8 mouse cellular contexts compared by ENCODE assay signal in genomic region chr11:69848021-69848420, GRCm38 (mm10). TPM values are rescaled to one million over a fixed set of nuclear protein-coding genes. Genes with fewer than 3 reads are reported as not detected.
DNase-seq lines count a peak whose midpoint lies in the region; ATAC-seq and TF ChIP-seq lines count a peak whose summit lies in the region.

No protein-coding gene starts in this region.

- peaks cover 20% of the 10 kb centered on the region for H3K4me1 ChIP-seq in intestine, embryonic 14.5 days (replicated peaks; ENCODE audit: control insufficient read depth, insufficient read depth, low read length)
- H3K4me1 ChIP-seq in intestine, postnatal 0 days (replicated peaks; ENCODE audit: control insufficient read depth, insufficient read depth, low read length): peaks cover 14% of the 10 kb centered on the region
- peaks cover 26% of the 10 kb centered on the region for H3K4me1 ChIP-seq in hindbrain, embryonic 15.5 days (replicated peaks)
- H3K4me1 ChIP-seq in midbrain, embryonic 16.5 days (ENCODE audit: control insufficient read depth, insufficient read depth, low read length): peaks cover 22% of the 10 kb centered on the region

- H3K27ac ChIP-seq in intestine, embryonic 14.5 days (ENCODE audit: low read depth): no peak overlapping the region
- no peak overlapping the region for H3K27ac ChIP-seq in intestine, postnatal 0 days (ENCODE audit: low read depth, low read length)
- H3K27ac ChIP-seq in hindbrain, embryonic 15.5 days (replicated peaks): no peak overlapping the region
- no peak overlapping the region for H3K27ac ChIP-seq in midbrain, embryonic 16.5 days (ENCODE audit: low read length)

- TF ChIP-seq CTCF in intestine, postnatal 0 days (IDR thresholded peaks at IDR 0.05; ENCODE audit: low read depth): no peak

- ATAC-seq in intestine, embryonic 14.5 days (replicated peaks; ENCODE audit: low FRiP score, low TSS enrichment, low read depth): no peak
- no peak for ATAC-seq in intestine, postnatal 0 days
- no peak for ATAC-seq in hindbrain, embryonic 15.5 days (ENCODE audit: low FRiP score, low read depth)
- no peak for ATAC-seq in midbrain, embryonic 16.5 days

- DNase-seq in intestine, embryonic 14.5 days (ENCODE audit: low spot score): no peak
- peak; percentile 87 to 88 for DNase-seq in cerebellum, postnatal 10 days
- DNase-seq in ovary, postnatal 10 days (ENCODE audit: low spot score): no peak
- no peak for DNase-seq in thymus, postnatal 14 days
- DNase-seq in lung, postnatal 25 days (ENCODE audit: low spot score): no peak

- no peak overlapping the region for H3K4me3 ChIP-seq in intestine, embryonic 14.5 days (ENCODE audit: low read depth, low read length)
- no peak overlapping the region for H3K4me3 ChIP-seq in intestine, postnatal 0 days (ENCODE audit: low read depth, low read length)
- peak overlapping the region; percentile 69 for H3K4me3 ChIP-seq in hindbrain, embryonic 15.5 days
- no peak overlapping the region for H3K4me3 ChIP-seq in midbrain, embryonic 16.5 days (ENCODE audit: low read depth, low read length)

- H3K4me2 ChIP-seq in intestine, embryonic 14.5 days (ENCODE audit: low read length): peak overlapping the region; percentile 91
- H3K4me2 ChIP-seq in intestine, postnatal 0 days (replicated peaks; ENCODE audit: low read depth): no peak overlapping the region
- H3K4me2 ChIP-seq in hindbrain, embryonic 15.5 days: peak overlapping the region; percentile 75
- peak overlapping the region; percentile 94 for H3K4me2 ChIP-seq in midbrain, embryonic 16.5 days (ENCODE audit: low read length)

- H3K27me3 ChIP-seq in intestine, embryonic 14.5 days (replicated peaks; ENCODE audit: control insufficient read depth, insufficient read depth, low read length): no peaks in the 10 kb centered on the region
- no peaks in the 10 kb centered on the region for H3K27me3 ChIP-seq in intestine, postnatal 0 days (replicated peaks; ENCODE audit: control insufficient read depth, insufficient read depth, low read length)
- H3K27me3 ChIP-seq in hindbrain, embryonic 15.5 days: no peaks in the 10 kb centered on the region
- H3K27me3 ChIP-seq in midbrain, embryonic 16.5 days (ENCODE audit: control insufficient read depth, insufficient read depth, low read depth, low read length): no peaks in the 10 kb centered on the region

- 95% methylated on average over 6 of the region's 6 CpGs for WGBS in intestine, embryonic 14.5 days
- 94% methylated on average over 6 of the region's 6 CpGs for WGBS in intestine, postnatal 0 days
- WGBS in hindbrain, embryonic 15.5 days: 96% methylated on average over 6 of the region's 6 CpGs
- WGBS in midbrain, embryonic 16.5 days: 93% methylated on average over 6 of the region's 6 CpGs

- H3K36me3 ChIP-seq in intestine, embryonic 14.5 days (ENCODE audit: control insufficient read depth, insufficient read depth, low read length): peaks cover 49% of the 10 kb centered on the region
- H3K36me3 ChIP-seq in intestine, postnatal 0 days (ENCODE audit: control insufficient read depth, insufficient read depth): peaks cover 46% of the 10 kb centered on the region
- peaks cover 20% of the 10 kb centered on the region; the same call in 1 of the 2 replicates for H3K36me3 ChIP-seq in hindbrain, embryonic 15.5 days
- H3K36me3 ChIP-seq in midbrain, embryonic 16.5 days (ENCODE audit: control insufficient read depth, insufficient read depth, low read length): peaks cover 32% of the 10 kb centered on the region

- no peaks in the 10 kb centered on the region for H3K9me3 ChIP-seq in intestine, embryonic 14.5 days (ENCODE audit: control insufficient read depth, low read length)
- H3K9me3 ChIP-seq in intestine, postnatal 0 days (ENCODE audit: control insufficient read depth): no peaks in the 10 kb centered on the region
- no peaks in the 10 kb centered on the region for H3K9me3 ChIP-seq in hindbrain, embryonic 15.5 days
- H3K9me3 ChIP-seq in midbrain, embryonic 16.5 days (replicated peaks; ENCODE audit: control insufficient read depth, low read length, poor library complexity, severe bottlenecking): no peaks in the 10 kb centered on the region

- no peak overlapping the region for H3K9ac ChIP-seq in intestine, embryonic 14.5 days (ENCODE audit: low read length)
- H3K9ac ChIP-seq in intestine, postnatal 0 days (ENCODE audit: low read depth, low read length): no peak overlapping the region
- H3K9ac ChIP-seq in hindbrain, embryonic 15.5 days: no peak overlapping the region
- peak overlapping the region; percentile 88; the same call in 1 of the 2 replicates for H3K9ac ChIP-seq in midbrain, embryonic 16.5 days (ENCODE audit: low read depth, low read length)

RNA-seq across cellular contexts. Expression of gene Plscr3, which starts 1.8 kb away (rescaled TPM):
- 92.1 and 94.4 TPM in 2 replicates for polyA plus RNA-seq in intestine, embryonic 14.5 days (2014; fragmentation: Nextera tagmentation; extraction: Ambion mirVana)
- polyA plus RNA-seq in intestine, postnatal 0 days (2015; fragmentation: Nextera tagmentation; extraction: Ambion mirVana): 42.0 and 44.8 TPM in 2 replicates
- polyA plus RNA-seq in hindbrain, embryonic 15.5 days (2015; fragmentation: Nextera tagmentation; extraction: Ambion mirVana): 46.0 and 47.5 TPM in 2 replicates
- 46.3 and 48.1 TPM in 2 replicates for polyA plus RNA-seq in midbrain, embryonic 16.5 days (2015; fragmentation: Nextera tagmentation; extraction: Ambion mirVana)

RNA-seq across cellular contexts. Expression of gene Tmem256, which starts 9.7 kb away (rescaled TPM):
- 436 and 455 TPM in 2 replicates for polyA plus RNA-seq in intestine, embryonic 14.5 days (2014; fragmentation: Nextera tagmentation; extraction: Ambion mirVana)
- polyA plus RNA-seq in intestine, postnatal 0 days (2015; fragmentation: Nextera tagmentation; extraction: Ambion mirVana): 584 and 590 TPM in 2 replicates
- 375 and 391 TPM in 2 replicates for polyA plus RNA-seq in hindbrain, embryonic 15.5 days (2015; fragmentation: Nextera tagmentation; extraction: Ambion mirVana)
- 271 and 312 TPM in 2 replicates for polyA plus RNA-seq in midbrain, embryonic 16.5 days (2015; fragmentation: Nextera tagmentation; extraction: Ambion mirVana)

RNA-seq across cellular contexts. Expression of gene Nlgn2, which starts 10.4 kb away (rescaled TPM):
- polyA plus RNA-seq in intestine, embryonic 14.5 days (2014; fragmentation: Nextera tagmentation; extraction: Ambion mirVana): 8.5 TPM in 2 replicates
- 1.8 and 2.2 TPM in 2 replicates for polyA plus RNA-seq in intestine, postnatal 0 days (2015; fragmentation: Nextera tagmentation; extraction: Ambion mirVana)
- polyA plus RNA-seq in hindbrain, embryonic 15.5 days (2015; fragmentation: Nextera tagmentation; extraction: Ambion mirVana): 20.9 and 21.0 TPM in 2 replicates
- 20.6 and 21.5 TPM in 2 replicates for polyA plus RNA-seq in midbrain, embryonic 16.5 days (2015; fragmentation: Nextera tagmentation; extraction: Ambion mirVana)

RNA-seq across cellular contexts. Expression of gene Tnk1, which starts 10.5 kb away (rescaled TPM):
- 10.3 and 12.2 TPM in 2 replicates for polyA plus RNA-seq in intestine, embryonic 14.5 days (2014; fragmentation: Nextera tagmentation; extraction: Ambion mirVana)
- polyA plus RNA-seq in intestine, postnatal 0 days (2015; fragmentation: Nextera tagmentation; extraction: Ambion mirVana): 11.7 and 12.8 TPM in 2 replicates
- polyA plus RNA-seq in hindbrain, embryonic 15.5 days (2015; fragmentation: Nextera tagmentation; extraction: Ambion mirVana): 0.10 and 0.12 TPM in 2 replicates
- 0.11 and 0.35 TPM in 2 replicates for polyA plus RNA-seq in midbrain, embryonic 16.5 days (2015; fragmentation: Nextera tagmentation; extraction: Ambion mirVana)

RNA-seq across cellular contexts. Expression of gene Spem1, which starts 26.0 kb away (rescaled TPM):
- 0.17 TPM in 1 of 2 replicates, not detected in the other for polyA plus RNA-seq in intestine, embryonic 14.5 days (2014; fragmentation: Nextera tagmentation; extraction: Ambion mirVana)
- polyA plus RNA-seq in intestine, postnatal 0 days (2015; fragmentation: Nextera tagmentation; extraction: Ambion mirVana): not detected in 2 replicates
- polyA plus RNA-seq in hindbrain, embryonic 15.5 days (2015; fragmentation: Nextera tagmentation; extraction: Ambion mirVana): 0.21 and 0.34 TPM in 2 replicates
- polyA plus RNA-seq in midbrain, embryonic 16.5 days (2015; fragmentation: Nextera tagmentation; extraction: Ambion mirVana): 0.24 and 0.68 TPM in 2 replicates

Comparison
In these comparisons a context has a peak if more than half of its experiments do, and no peak if none do; other contexts are left out.
1. DNase-seq: peak in cerebellum, postnatal 10 days (2 of 2); none in intestine, embryonic 14.5 days (single experiment), ovary, postnatal 10 days (single experiment), thymus, postnatal 14 days (single experiment) and lung, postnatal 25 days (single experiment).